Mouse (Mus musculus) ovary, postnatal 10 days (tissue): Measurements from ENCODE around the gene Fance.

Experiments used
- DNase-seq: peaks from one replicate; pipeline ENCODE4 v3.0.0; 2022; ENCODE audit warnings: low spot score

Gene Fance

DNA sequence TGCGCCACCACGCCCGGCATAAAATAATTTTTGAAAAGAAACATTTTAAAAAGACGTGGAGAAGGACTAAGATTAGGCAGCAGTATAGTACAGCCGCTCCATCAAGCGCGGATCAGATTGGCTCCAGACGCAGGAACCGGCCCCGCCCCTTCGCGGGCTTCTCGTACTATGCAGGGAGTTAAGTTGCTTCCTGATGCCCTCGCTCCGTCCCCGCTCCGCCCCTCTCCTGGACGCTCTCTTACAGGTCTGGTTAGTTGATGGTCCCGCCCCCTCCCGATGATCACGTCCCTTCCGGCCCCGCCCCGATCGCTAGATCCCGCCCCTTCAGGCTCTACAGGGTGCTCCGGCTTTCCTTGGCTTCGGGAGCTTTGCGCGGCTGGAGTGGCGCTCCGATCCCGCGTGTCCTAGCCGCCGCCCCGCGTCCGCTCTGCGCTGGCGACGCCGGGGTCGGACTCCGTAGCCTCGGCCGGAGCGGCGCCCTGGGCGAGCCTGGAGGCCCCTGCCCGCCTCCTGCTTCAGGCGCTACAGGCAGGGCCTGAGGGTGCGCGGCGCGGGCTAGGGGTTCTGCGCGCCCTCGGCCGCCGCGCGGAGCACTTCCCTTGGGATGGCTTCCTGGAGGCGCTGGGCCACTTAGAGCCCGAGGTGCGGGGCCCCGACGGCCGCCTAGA is at the start of gene Fance:
Gene Fance (plus strand): TSS at position 308 of the 668 bp plus-strand sequence.
- peak; percentile 68 for DNase-seq

GRCm38 (mm10) chr17:28267251-28267650 is 46.1 kb upstream of the Fance start:
- no peak for DNase-seq

GRCm38 (mm10) chr17:28270165-28270564 is 43.2 kb upstream of the Fance start:
- no peak for DNase-seq

GRCm38 (mm10) chr17:28271537-28272266 is 41.6 kb upstream of the Fance start:
- no peak for DNase-seq

- no peak for DNase-seq
Observed at GRCm38 (mm10) chr17:28272281-28272680, 41.0 kb upstream of the Fance start.

DNA sequence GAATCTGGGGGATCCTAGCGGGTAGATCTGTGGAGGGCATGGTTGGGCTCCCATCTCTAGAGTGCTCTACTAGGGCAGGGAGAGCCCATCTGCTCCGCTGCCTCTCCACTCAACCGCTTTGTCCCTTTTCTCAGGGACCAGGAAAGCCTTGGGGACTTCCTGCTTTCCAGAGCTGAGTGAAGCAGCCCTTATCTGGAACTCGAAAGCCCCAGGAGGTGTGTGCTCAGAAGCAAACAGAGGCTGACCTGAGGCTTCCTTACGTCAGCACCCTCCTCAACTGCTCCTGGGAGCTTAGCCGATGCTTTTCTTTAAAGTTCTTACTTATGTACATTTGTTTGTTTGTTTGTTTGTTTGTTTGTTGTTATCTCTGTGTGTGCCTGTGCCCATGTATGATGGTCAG is 40.5 kb upstream of the Fance start:
- DNase-seq, result no peak

DNA sequence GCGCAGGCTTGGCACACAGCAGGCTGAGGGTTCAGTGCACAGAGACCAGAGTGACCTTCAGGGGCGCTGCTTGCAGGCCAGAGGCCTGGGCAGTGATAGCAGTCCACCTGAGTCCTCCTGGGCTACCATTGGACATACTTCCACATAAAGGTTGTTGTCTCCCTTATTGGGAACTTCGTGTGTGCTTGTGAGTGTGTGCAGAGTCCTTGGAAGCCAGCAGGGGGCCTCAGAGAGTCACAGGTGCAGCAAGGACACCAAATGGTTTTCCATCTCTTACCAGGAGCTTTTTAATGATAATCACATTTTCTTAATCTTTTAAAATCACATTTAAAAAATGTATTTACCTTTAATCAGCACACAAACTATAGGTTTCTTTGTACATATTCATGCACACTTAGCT is 38.6 kb upstream of the Fance start:
- no peak for DNase-seq

GRCm38 (mm10) chr17:28277226-28277625 is 36.1 kb upstream of the Fance start:
- no peak for DNase-seq

GRCm38 (mm10) chr17:28277721-28278120 is 35.6 kb upstream of the Fance start:
- no peak for DNase-seq

DNA sequence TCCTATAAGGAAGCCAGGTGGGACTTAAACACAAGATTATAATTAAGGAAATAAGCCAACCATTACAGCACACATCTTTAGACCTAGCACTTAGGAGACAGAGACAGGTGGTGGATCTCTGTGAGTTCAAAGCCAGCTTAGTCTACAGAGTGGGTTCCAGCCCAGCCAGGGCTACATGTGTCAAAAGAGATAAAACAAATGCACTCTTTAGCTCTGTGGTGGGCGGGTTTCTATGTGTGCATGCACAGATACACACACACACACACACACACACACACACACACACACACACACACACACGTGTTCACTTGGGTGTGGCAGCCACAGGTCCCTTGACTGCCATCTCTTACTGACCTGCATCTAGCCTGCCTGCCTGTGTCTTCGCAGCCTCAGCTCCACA is 35.2 kb upstream of the Fance start:
- DNase-seq, result no peak

GRCm38 (mm10) chr17:28279236-28279635 is 34.1 kb upstream of the Fance start:
- DNase-seq, result no peak

DNA sequence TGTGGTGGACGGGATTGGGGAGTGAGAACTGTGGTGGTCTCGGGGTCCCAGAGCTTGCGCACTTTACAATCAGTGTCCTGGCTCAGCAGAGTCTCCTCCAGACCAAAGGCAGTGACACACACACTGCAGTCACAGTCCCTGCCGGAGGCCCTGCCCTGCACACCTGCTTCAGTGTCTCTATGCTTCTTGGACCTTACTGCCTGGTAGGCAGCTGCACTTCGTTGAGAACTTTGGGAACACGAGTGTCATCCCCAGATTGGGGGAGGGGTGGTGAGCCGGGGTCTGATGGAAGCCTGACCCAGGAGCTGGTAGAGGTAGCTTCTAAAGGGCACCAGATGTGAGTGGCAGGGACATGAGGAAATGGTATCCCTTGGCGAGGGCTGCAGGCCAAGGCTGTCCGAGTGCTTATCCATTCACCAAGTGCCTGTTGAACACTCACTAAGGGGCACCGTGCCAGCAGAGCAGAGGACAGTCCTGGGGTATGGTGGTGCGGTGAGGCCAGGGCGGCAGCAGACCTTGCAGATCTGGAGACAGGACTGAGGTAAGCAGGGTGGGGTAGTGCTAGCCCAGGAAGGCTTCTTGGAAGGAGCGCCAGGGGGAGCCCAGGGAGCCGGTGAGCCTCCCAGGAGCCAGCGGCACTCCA is 33.4 kb upstream of the Fance start:
- DNase-seq, result no peak

DNA sequence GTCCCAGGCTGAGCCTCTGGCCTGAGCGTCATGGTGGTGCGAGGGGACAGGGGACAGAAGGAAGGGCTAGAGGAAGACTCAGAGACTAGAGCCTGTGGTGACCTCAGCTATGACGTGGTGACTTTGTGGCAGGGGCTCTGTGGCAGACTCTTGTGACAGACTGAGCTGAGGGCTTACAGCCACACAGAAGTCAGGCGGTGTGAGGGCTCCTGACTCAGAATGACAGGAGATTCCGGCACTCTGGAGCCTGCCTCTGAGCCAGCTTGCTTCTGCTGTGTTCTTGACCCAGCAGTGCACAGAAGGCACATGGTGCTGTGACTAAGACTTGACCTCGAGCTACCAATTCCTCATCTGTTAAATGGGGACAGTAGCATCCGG is 32.9 kb upstream of the Fance start:
- DNase-seq, result no peak

DNA sequence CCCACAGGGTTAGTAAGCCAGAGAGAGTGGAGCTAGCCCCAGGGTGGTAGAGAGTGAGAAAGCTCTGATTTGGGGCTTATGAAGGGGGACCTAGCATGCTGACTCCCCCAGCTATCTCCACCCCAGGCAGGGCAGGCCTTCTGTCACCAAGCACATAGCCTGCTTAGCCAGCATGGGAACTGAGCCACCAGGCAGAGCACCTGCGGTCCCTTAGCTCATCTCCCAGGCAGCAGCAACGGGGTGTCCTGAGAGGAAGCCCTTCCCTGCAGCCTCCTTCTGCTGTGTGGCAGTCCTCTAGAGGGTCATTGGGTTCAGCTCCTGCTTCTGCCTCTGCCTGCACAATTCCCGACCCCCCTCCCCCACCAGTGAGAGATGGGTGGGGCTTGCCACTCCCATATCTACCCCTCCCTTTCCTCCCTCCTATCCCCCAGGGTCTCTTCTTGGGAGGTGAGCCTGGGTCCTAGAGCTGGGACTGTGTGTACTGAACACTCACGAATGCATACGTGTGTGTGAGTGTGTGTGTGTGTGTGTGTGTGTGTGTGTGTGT is 32.4 kb upstream of the Fance start:
- no peak for DNase-seq

DNA sequence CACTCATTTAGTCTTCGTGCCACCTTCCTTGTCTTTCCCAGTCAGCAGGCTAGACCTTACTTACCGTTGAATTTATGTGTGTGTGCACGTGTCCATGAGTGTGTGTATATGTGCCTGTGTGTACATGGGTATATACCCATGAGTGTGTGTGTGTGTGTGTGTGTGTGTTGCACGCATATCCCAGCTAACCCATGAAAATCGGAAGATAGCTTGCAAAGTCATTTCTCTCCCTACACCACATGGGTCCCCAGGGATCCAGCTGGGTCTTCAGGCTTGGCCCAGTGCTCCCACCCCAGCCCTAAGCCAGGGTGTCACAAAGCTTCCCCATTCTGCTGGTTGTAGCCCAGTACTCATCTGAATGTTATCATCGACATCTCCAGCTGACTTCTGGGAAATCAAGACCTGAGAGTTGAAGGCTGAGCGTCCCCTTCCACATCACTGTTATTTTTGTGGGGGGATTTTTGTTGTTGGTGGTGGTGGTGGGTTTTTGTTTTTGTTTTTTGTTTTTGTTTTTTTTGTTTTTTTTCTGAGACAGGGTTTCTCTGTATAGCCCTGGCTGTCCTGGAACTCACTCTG is 31.4 kb upstream of the Fance start:
- no peak for DNase-seq

GRCm38 (mm10) chr17:28283199-28283598 is 30.1 kb upstream of the Fance start:
- DNase-seq, result no peak

DNA sequence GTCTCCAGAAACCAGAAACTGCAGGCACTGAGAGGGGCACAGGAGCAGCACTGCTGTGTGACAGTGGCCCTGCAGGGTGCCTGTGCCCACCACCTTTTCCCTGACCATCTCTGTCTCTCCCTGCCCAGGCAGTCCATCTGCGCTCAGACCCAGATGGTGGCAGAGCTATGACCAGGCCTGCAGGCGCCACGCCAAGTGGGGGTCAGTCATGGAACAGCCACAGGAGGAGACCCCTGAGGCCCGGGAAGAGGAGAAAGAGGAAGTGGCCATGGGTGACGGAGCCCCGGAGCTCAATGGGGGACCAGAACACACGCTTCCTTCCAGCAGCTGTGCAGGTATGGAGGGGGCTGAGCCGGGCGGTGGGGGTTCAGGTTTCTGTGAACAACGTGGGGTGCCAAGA is 27.2 kb upstream of the Fance start:
- DNase-seq, result no peak

- no peak for DNase-seq
Observed at GRCm38 (mm10) chr17:28286964-28287363, 26.4 kb upstream of the Fance start.

GRCm38 (mm10) chr17:28287578-28287977 is 25.7 kb upstream of the Fance start:
- no peak for DNase-seq

DNA sequence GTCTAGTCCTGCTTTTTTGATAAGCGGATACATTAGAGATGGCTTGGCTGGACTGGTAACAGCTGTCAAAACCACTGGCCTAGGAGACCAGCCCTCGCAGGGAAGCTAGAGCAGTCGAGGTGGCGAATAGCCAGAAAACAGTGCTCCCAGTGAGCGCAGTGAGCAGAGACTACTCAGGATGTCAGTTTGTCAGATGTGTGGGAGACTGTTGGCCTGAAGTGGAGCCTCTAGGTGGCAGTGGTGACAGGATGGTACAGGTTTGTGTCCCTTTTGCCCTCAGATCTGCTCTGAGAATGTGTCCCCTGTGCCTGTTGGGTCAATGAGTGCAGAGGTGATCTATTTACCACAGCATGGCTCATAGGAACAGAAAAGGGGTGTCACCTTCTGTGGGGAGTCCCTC is 25.3 kb upstream of the Fance start:
- no peak for DNase-seq

- DNase-seq, result peak; percentile 49
Observed at GRCm38 (mm10) chr17:28290262-28290661, 23.1 kb upstream of the Fance start.

DNA sequence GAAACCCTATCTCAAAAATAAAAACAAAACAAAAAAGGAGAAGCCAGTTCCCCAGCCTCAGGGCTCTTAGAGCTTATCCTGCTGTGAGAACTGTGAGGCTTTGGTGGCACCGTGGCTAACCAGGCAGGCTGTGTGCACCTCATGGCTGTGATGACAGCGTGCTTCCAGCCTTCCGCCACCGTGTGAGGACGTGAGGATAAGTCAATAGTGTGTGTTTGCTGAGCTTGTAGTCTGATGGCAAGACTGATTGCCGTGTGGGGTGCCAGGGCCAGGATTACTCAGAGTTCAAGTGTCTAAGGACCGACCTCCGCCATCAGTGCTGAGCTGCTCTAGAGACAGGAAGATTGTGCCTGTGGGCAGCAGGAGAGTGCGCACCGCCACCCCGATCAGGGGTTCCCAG is 22.6 kb upstream of the Fance start:
- no peak for DNase-seq

- DNase-seq, result no peak
Observed at GRCm38 (mm10) chr17:28291346-28291745, 22.0 kb upstream of the Fance start.
